ENCODE assay signal across 8 mouse cellular contexts in the genomic region with DNA sequence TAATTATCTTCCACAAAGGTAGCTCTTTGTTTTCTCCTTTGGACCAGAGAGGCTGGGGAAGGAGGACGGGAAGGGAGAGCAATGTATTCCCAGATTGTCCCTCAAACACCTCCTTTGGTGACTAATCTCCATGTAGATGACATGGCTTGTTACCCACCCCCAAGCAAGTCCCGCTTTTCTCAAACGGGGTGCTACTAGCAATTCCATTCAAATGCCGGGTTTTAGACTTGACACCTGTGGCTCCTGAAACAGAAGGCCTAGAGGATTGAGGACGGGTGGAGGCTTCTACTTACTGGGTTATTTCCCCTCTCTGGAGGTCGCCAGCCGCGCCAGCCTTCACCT. TPM values are rescaled to one million over a fixed set of nuclear protein-coding genes. Genes with fewer than 3 reads are reported as not detected.
DNase-seq lines count a peak whose midpoint lies in the region; ATAC-seq and TF ChIP-seq lines count a peak whose summit lies in the region.

No protein-coding gene starts in this region.

- peak overlapping the region; percentile 93 for H3K4me3 ChIP-seq in cerebellum, adult 2 months (replicated peaks; ENCODE audit: insufficient read depth, low read depth, low read length)
- H3K4me3 ChIP-seq in spleen, adult 2 months (ENCODE audit: extremely low read depth, insufficient read depth, insufficient read length): peak overlapping the region; percentile 77; the same call in 1 of the 2 replicates
- peak overlapping the region; percentile 88 for H3K4me3 ChIP-seq in limb, embryonic 14.5 days (replicated peaks; ENCODE audit: low read length)

- ATAC-seq in limb, embryonic 14.5 days (ENCODE audit: low FRiP score, low read depth): no peak

- no peaks in the 10 kb centered on the region; the same call in 1 of the 2 replicates for H3K4me1 ChIP-seq in cerebellum, adult 2 months (ENCODE audit: control insufficient read depth, insufficient read depth, low read length)
- no peaks in the 10 kb centered on the region for H3K4me1 ChIP-seq in spleen, adult 2 months (ENCODE audit: control insufficient read depth, insufficient read depth, insufficient read length)
- peaks cover 15% of the 10 kb centered on the region for H3K4me1 ChIP-seq in limb, embryonic 14.5 days (ENCODE audit: control insufficient read depth, insufficient read depth, low read length)

- no peaks in the 10 kb centered on the region for H3K27me3 ChIP-seq in cerebellum, adult 2 months (ENCODE audit: control insufficient read depth, insufficient read depth, low read length)
- H3K27me3 ChIP-seq in spleen, adult 2 months (ENCODE audit: control insufficient read depth, insufficient read depth, low read length): no peaks in the 10 kb centered on the region
- no peaks in the 10 kb centered on the region for H3K27me3 ChIP-seq in limb, embryonic 14.5 days (ENCODE audit: control insufficient read depth, insufficient read depth, low read length)

- WGBS in cerebellum, adult 2 months: 6% methylated on average over 8 of the region's 8 CpGs
- WGBS in spleen, adult 2 months: 30% methylated on average over 8 of the region's 8 CpGs
- 2% methylated on average over 8 of the region's 8 CpGs for WGBS in limb, embryonic 14.5 days

- no peak for TF ChIP-seq POLR2A in cerebellum, adult 2 months (IDR thresholded peaks at IDR 0.05; ENCODE audit: borderline replicate concordance, insufficient read depth, low read length)
- TF ChIP-seq POLR2A in spleen, adult 2 months (IDR thresholded peaks at IDR 0.05; ENCODE audit: low read depth, low read length): no peak
- TF ChIP-seq POLR2A in limb, embryonic 14.5 days (IDR thresholded peaks at IDR 0.05; ENCODE audit: borderline replicate concordance, extremely low read depth, insufficient read depth, insufficient read length): no peak

- TF ChIP-seq CTCF in cerebellum, adult 2 months (IDR thresholded peaks at IDR 0.05; ENCODE audit: borderline replicate concordance, insufficient read depth, low read depth, low read length): no peak
- TF ChIP-seq CTCF in spleen, adult 2 months (IDR thresholded peaks at IDR 0.05; ENCODE audit: extremely low read depth, insufficient read depth, insufficient read length, insufficient replicate concordance): no peak

- H3K36me3 ChIP-seq in spleen, adult 2 months (ENCODE audit: control insufficient read depth, insufficient read depth, low read length): no peaks in the 10 kb centered on the region
- H3K36me3 ChIP-seq in limb, embryonic 14.5 days (ENCODE audit: control insufficient read depth, insufficient read depth, low read length): peaks cover 12% of the 10 kb centered on the region

- H3K27ac ChIP-seq in cerebellum, adult 2 months (ENCODE audit: insufficient read depth, low read length): no peak overlapping the region
- H3K27ac ChIP-seq in spleen, adult 2 months (ENCODE audit: insufficient read depth, low read length): no peak overlapping the region
- peak overlapping the region; percentile 90; the same call in 1 of the 2 replicates for H3K27ac ChIP-seq in limb, embryonic 14.5 days (replicated peaks; ENCODE audit: low read depth, low read length)

- H3K9me3 ChIP-seq in limb, embryonic 14.5 days (ENCODE audit: control insufficient read depth, low read length): no peaks in the 10 kb centered on the region

- no peak for DNase-seq in cerebellum, adult 2 months
- no peak for DNase-seq in cerebellum, adult 8-10 months
- no peak for DNase-seq in spleen, adult 2 months (ENCODE audit: low read depth in 1 of 2, low spot score in 2 of 2)
- DNase-seq in spleen, postnatal 10 days (ENCODE audit: low spot score in 2 of 2): no peak
- DNase-seq in limb, embryonic 14.5 days (ENCODE audit: low spot score): no peak
- DNase-seq in B cell, adult 2 months: no peak
- DNase-seq in c-Kit-positive CD71-positive TER-119-positive erythroid progenitor cells, embryonic 14.5 days (ENCODE audit: low spot score): no peak
- DNase-seq in natural killer cell, adult 2 months (ENCODE audit: low spot score in 2 of 2): no peak

- H3K9ac ChIP-seq in limb, embryonic 14.5 days (ENCODE audit: low read depth, low read length, severe bottlenecking): peak overlapping the region; percentile 92

- H3K4me2 ChIP-seq in limb, embryonic 14.5 days (replicated peaks; ENCODE audit: low read depth, low read length, severe bottlenecking): peak overlapping the region; percentile 70

RNA-seq across cellular contexts. Expression of a gene that starts 0.9 kb away (rescaled TPM):
- 18.5 and 19.0 TPM in 2 replicates for polyA plus RNA-seq in cerebellum, adult 2 months (2012; rRNA removed)
- polyA plus RNA-seq in spleen, adult 2 months (2012; rRNA removed): 10.3 and 12.2 TPM in 2 replicates
- 37.6 and 47.0 TPM in 2 replicates for polyA plus RNA-seq in limb, embryonic 14.5 days (2012; rRNA removed)
- polyA plus RNA-seq in limb, embryonic 14.5 days (2014; fragmentation: Nextera tagmentation; extraction: Ambion mirVana): 21.9 and 25.9 TPM in 2 replicates

RNA-seq across cellular contexts. Expression of a gene that starts 35.5 kb away (rescaled TPM):
- polyA plus RNA-seq in cerebellum, adult 2 months (2012; rRNA removed): 16.3 and 16.6 TPM in 2 replicates
- polyA plus RNA-seq in spleen, adult 2 months (2012; rRNA removed): 10.1 and 12.3 TPM in 2 replicates
- 98.9 and 128 TPM in 2 replicates for polyA plus RNA-seq in limb, embryonic 14.5 days (2012; rRNA removed)
- 13.7 and 15.4 TPM in 2 replicates for polyA plus RNA-seq in limb, embryonic 14.5 days (2014; fragmentation: Nextera tagmentation; extraction: Ambion mirVana)

RNA-seq across cellular contexts. Expression of a gene that starts 40.2 kb away (rescaled TPM):
- 75.3 and 76.2 TPM in 2 replicates for polyA plus RNA-seq in cerebellum, adult 2 months (2012; rRNA removed)
- 84.8 and 111 TPM in 2 replicates for polyA plus RNA-seq in spleen, adult 2 months (2012; rRNA removed)
- 65.8 and 78.2 TPM in 2 replicates for polyA plus RNA-seq in limb, embryonic 14.5 days (2012; rRNA removed)
- 48.6 and 56.3 TPM in 2 replicates for polyA plus RNA-seq in limb, embryonic 14.5 days (2014; fragmentation: Nextera tagmentation; extraction: Ambion mirVana)
